Mouse (Mus musculus): ENCODE measurements around the gene Clec1b. TPM values are rescaled to one million over a fixed set of nuclear protein-coding genes. Genes with fewer than 3 reads are reported as not detected.

Clec1b gene
- polyA plus RNA-seq, 1 experiment: 0.03 TPM

GRCm38 (mm10) chr6:129414177-129414576 is 17.1 kb downstream of the Clec1b start:
- DNase-seq (ENCODE audit: low spot score): no peak

- no peak for DNase-seq (ENCODE audit: low spot score)
These were observed 25.2 kb downstream of the Clec1b start for GRCm38 (mm10) chr6:129422311-129422710.

- DNase-seq (ENCODE audit: low spot score): no peak
These were observed 26.1 kb downstream of the Clec1b start for GRCm38 (mm10) chr6:129423040-129423733.

GRCm38 (mm10) chr6:129423734-129424072 is 26.6 kb downstream of the Clec1b start:
- DNase-seq (ENCODE audit: low spot score): peak; percentile 41

- no peak for DNase-seq (ENCODE audit: low spot score)
These were observed 28.1 kb downstream of the Clec1b start for GRCm38 (mm10) chr6:129425217-129425616.

- DNase-seq (ENCODE audit: low spot score): no peak
These were observed 28.7 kb downstream of the Clec1b start for GRCm38 (mm10) chr6:129425812-129426211.

- no peak for DNase-seq (ENCODE audit: low spot score)
These were observed 30.2 kb downstream of the Clec1b start for GRCm38 (mm10) chr6:129427281-129427680.

GRCm38 (mm10) chr6:129434239-129434638 is 37.1 kb downstream of the Clec1b start:
- DNase-seq (ENCODE audit: low spot score): no peak

- DNase-seq (ENCODE audit: low spot score): no peak
These were observed 38.9 kb downstream of the Clec1b start for GRCm38 (mm10) chr6:129436025-129436424.

- no peak for DNase-seq (ENCODE audit: low spot score)
These were observed 40.9 kb downstream of the Clec1b start for GRCm38 (mm10) chr6:129438033-129438432.

- no peak for DNase-seq (ENCODE audit: low spot score)
These were observed 52.6 kb downstream of the Clec1b start for GRCm38 (mm10) chr6:129449743-129450142.

- DNase-seq (ENCODE audit: low spot score): no peak
These were observed 54.4 kb downstream of the Clec1b start, which contains the start of gene Clec1a for GRCm38 (mm10) chr6:129451411-129452039. Clec1a (minus strand) TSS chr6:129452000.

Other genes starting within 250 kb of the Clec1b start
- 85.0 and 92.0 TPM in 2 replicates for gene Clec2d, start 216.7 kb upstream of the Clec1b start, polyA plus RNA-seq (2012; rRNA removed)
- 0.32 and 0.49 TPM in 2 replicates for gene Cd69, start 121.9 kb upstream of the Clec1b start, polyA plus RNA-seq (2012; rRNA removed)
- gene 4922502D21Rik, start 65.5 kb upstream of the Clec1b start, polyA plus RNA-seq (2012; rRNA removed): not detected in 2 replicates
- gene Clec12a, start 54.6 kb upstream of the Clec1b start, polyA plus RNA-seq (2012; rRNA removed): 5.6 and 5.7 TPM in 2 replicates
- 0.18 and 0.19 TPM in 2 replicates for gene Clec12b, start 11.4 kb upstream of the Clec1b start, polyA plus RNA-seq (2012; rRNA removed)
- 1.4 and 3.3 TPM in 2 replicates for gene Clec9a, start 11.6 kb downstream of the Clec1b start, polyA plus RNA-seq (2012; rRNA removed)
- gene Clec1a, start 54.7 kb downstream of the Clec1b start, polyA plus RNA-seq (2012; rRNA removed): 1.3 TPM in 2 replicates
- gene Olr1, start 109.9 kb downstream of the Clec1b start, polyA plus RNA-seq (2012; rRNA removed): 0.12 and 0.14 TPM in 2 replicates
- not detected in 2 replicates for gene Tmem52b, start 115.3 kb downstream of the Clec1b start, polyA plus RNA-seq (2012; rRNA removed)
- 105 and 120 TPM in 2 replicates for gene Gabarapl1, start 135.9 kb downstream of the Clec1b start, polyA plus RNA-seq (2012; rRNA removed)
- gene Klre1, start 180.6 kb downstream of the Clec1b start, polyA plus RNA-seq (2012; rRNA removed): 0.81 and 1.1 TPM in 2 replicates
- gene Klrd1, start 194.5 kb downstream of the Clec1b start, polyA plus RNA-seq (2012; rRNA removed): 3.2 and 4.4 TPM in 2 replicates
- 3.7 and 4.9 TPM in 2 replicates for gene Klrk1, start 226.6 kb downstream of the Clec1b start, polyA plus RNA-seq (2012; rRNA removed)
- gene Klrc3, start 246.0 kb downstream of the Clec1b start, polyA plus RNA-seq (2012; rRNA removed): 0.25 TPM in 1 of 2 replicates, not detected in the other